In the genomic region with DNA sequence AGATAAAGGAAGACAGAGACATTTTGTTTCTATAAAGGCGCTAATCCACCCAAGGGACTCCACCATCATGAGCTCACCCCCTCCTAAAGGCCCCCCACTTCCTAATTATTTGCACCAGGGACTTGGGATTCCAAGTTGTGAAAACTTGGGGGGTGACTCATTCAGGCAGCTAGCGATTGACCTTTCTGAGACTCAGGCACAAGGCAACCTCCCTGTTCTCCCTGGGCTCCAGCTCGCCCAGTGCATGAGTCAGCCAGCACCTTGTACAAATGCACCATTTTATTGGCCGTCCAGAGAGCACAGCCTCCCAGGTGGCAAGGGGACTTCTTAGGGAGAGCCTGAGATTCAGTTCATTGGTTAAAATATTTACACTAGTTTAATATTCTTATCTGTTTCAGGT, we compare ENCODE assay signal across 11 mouse cellular contexts.
"Had no signal": no experiment of that assay in that cellular context is flagged by ENCODE, and none has a peak within 500 bp of the region (broad histone marks: within the 10 kb centered on the region; RNA-seq: fewer than 3 reads in every experiment).

No protein-coding gene starts in this region.

- H3K27me3 ChIP-seq: midbrain, embryonic 13.5 days; stomach, embryonic 15.5 days had no signal

- H3K4me1 ChIP-seq: midbrain, embryonic 13.5 days had no signal

- ATAC-seq: lung, postnatal 0 days; midbrain, embryonic 13.5 days had no signal

- H3K4me3 ChIP-seq: layer of hippocampus, adult 2 months; limb, embryonic 12.5 days; midbrain, embryonic 13.5 days; stomach, embryonic 15.5 days had no signal

- H3K4me2 ChIP-seq: limb, embryonic 12.5 days; midbrain, embryonic 13.5 days; stomach, embryonic 15.5 days had no signal

- H3K9ac ChIP-seq: limb, embryonic 12.5 days; liver, embryonic 14.5 days; midbrain, embryonic 13.5 days; stomach, embryonic 15.5 days had no signal

- H3K27ac ChIP-seq: kidney, postnatal 0 days; layer of hippocampus, adult 2 months; limb, embryonic 12.5 days; liver, embryonic 14.5 days; midbrain, embryonic 13.5 days; stomach, embryonic 15.5 days had no signal

- H3K9me3 ChIP-seq: limb, embryonic 12.5 days; midbrain, embryonic 13.5 days; stomach, embryonic 15.5 days had no signal

- H3K36me3 ChIP-seq: limb, embryonic 12.5 days; midbrain, embryonic 13.5 days; stomach, embryonic 15.5 days had no signal

- DNase-seq: liver; lung, adult 2 months; lung, postnatal 36 days; thymus, postnatal 36 days had no signal
